Mouse (Mus musculus) intestine, embryonic 16.5 days (tissue): ENCODE measurements around the gene Fv1. TPM values are rescaled to one million over a fixed set of nuclear protein-coding genes. Genes with fewer than 3 reads are reported as not detected.

Source experiments
- polyA plus RNA-seq: library from polyadenylated mRNA; unstranded; fragments of >200 nt; fragmentation: Nextera tagmentation; extraction: Ambion mirVana; gene quantifications from 2 replicates; pipeline ENCODE4 v1.2.1, GENCODE M21; 2015

Fv1 gene
- polyA plus RNA-seq, 1 experiment from 2014 or later, result 7.4 TPM

Other genes with a start within 250 kb of the Fv1 start
- 1.7 and 1.9 TPM in 2 replicates for gene Zfp979, start 226.5 kb upstream of the Fv1 start, polyA plus RNA-seq
- not detected in 2 replicates for gene Zfp534, start 166.4 kb upstream of the Fv1 start, polyA plus RNA-seq
- 12.8 and 13.6 TPM in 2 replicates for gene Zfp984, start 59.2 kb upstream of the Fv1 start, polyA plus RNA-seq
- 3.5 and 4.3 TPM in 2 replicates for gene Zfp933, start 20.6 kb upstream of the Fv1 start, polyA plus RNA-seq
- 33.5 and 38.1 TPM in 2 replicates for gene Miip, start 163 bp upstream of the Fv1 start, polyA plus RNA-seq
- 50.8 and 59.7 TPM in 2 replicates for gene Mfn2, start 35.7 kb downstream of the Fv1 start, polyA plus RNA-seq
- 39.0 and 42.7 TPM in 2 replicates for gene Plod1, start 67.8 kb downstream of the Fv1 start, polyA plus RNA-seq
- gene 2510039O18Rik, start 71.9 kb downstream of the Fv1 start, polyA plus RNA-seq, result 4.5 and 11.3 TPM in 2 replicates
- gene Nppb, start 116.8 kb downstream of the Fv1 start, polyA plus RNA-seq, result not detected in 2 replicates
- gene Nppa, start 131.7 kb downstream of the Fv1 start, polyA plus RNA-seq, result 0.22 and 0.51 TPM in 2 replicates
- 4.5 TPM in 2 replicates for gene Clcn6, start 169.8 kb downstream of the Fv1 start, polyA plus RNA-seq
- 14.3 and 19.4 TPM in 2 replicates for gene Mthfr, start 170.1 kb downstream of the Fv1 start, polyA plus RNA-seq
- gene Agtrap, start 219.1 kb downstream of the Fv1 start, polyA plus RNA-seq, result 19.6 and 22.2 TPM in 2 replicates